Mouse (Mus musculus) adrenal gland, postnatal 4 days (tissue): ENCODE data around the gene Uqcr11. TPM values are rescaled to one million over a fixed set of nuclear protein-coding genes. Genes with fewer than 3 reads are reported as not detected.

Experiments
- DNase-seq, 2 experiments: peaks; one replicate each; pipeline ENCODE4 v3.0.0; 2021 to 2022; ENCODE audit warnings: low spot score in 2 of 2, mixed read lengths in 2 of 2
- total RNA-seq, 2 experiments: library from RNA; stranded (reverse); gene quantifications; 2 replicates each; pipeline ENCODE4 v1.2.3; 2021

Uqcr11 gene
- total RNA-seq, 2 experiments from 2014 or later: 535 to 613 TPM

DNA sequence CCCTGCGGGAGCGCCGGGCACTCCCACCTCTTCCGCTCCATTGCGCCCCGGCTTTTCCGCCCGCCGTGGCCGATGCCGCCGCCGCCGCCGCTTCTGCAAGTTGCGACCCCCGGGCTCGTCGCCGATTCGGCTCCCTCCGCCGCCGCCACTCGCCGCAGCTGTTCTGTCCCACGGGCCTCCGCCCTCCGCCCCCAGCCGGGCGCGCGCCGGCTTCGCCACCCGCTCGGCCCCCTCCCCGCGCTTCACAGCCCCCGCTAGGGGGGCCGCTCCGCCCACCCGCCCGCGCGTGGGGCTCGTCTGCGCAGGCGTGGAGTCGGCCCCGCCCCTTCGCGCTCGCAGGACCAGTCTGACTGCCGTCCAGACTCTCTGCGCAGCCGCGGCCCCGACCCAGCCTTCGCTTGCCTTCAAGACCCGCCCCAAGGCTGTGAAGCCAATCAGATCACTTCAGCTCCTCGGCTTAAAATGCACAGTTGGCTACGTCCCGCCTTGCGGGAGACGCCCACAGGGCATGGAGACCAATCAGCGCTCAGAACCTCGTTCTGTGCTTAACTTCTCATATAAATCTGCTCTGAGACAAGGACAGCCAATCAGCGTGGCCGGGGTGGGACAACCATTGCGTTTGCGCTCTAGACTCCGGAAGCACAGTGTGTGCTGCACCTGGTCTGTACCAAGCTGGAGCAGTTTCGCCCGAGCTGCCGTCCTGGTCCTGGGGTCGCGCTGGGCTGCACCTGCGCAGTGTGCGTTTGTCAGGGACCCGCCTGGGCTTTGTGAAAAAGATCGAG is 7.2 kb downstream of the Uqcr11 start, which contains the start of gene Mbd3:
Gene Mbd3, minus strand, starts transcription at position 360 of the 782 bp plus-strand sequence.
- peak; percentile 97 to 98 for DNase-seq

DNA sequence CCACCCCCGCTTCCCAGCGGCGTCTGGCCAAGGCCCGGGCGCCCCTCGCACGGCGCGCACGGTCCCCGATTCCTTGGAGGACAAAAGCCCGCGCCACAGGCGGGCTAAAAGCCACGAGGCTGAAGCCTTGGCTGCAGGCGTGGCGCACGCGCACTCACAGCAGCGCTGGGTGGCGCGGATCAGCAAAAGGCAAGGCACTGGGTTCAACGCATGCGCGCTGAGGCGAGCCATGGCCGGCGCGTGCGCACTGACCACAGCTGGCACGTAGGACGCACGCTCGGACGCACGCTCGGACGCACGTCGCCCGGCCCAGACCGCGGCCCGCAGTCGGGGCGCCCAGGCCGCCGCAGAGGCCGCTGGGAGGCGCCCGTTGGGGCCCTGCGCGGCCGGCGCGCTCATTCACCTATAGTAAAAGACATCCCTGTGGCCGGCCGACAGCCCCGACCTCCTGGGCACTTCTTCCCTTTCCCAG is 7.9 kb downstream of the Uqcr11 start:
- DNase-seq: peak; percentile 94 to 99

DNA sequence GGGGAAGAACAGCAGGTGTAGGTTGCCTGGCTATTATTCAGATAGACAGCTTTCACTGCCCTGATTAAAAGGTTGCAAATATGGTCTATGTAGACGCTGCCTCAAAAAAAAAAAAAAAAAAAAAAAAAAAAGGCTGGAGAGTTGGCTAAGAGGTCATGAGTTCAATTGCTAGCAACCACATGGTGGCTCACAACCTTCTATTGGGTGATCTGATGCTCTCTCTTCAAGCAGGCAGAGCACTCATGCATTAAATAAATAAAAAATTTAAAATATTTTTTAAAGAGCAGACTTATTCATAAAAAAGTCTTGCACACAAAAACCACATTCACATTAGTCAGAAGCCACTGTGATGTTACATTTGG is 8.5 kb downstream of the Uqcr11 start:
- no peak for DNase-seq

DNA sequence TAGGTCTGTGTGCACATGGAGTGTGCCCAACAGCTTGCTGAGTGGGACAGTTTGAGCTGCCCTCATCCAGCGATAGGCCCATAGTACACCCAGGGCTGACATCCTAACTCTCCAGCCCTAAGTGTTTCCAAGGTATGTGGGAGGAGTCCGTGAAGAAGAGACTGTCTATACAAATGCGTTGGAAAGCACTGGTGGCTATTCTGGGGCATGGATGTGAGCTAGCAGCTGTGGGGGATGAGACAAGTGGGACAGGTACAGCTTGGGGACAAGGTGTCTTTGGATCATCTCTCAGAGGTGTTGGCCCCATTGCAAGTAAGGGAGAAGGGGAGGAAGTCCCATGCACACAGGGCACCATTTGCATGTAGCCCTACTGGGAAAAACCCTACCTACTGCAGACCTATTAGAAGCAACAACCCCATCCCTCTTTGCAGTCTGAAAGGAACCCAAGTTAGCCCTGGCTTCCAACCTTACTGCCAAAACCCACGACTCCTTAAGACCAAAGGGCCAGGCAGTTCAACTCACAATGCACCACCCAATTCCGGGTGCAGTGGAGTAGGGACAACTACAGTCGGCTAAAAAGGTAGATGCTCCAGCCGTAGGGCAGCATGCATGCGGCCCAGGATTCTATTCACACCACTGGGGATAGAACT is 9.0 kb downstream of the Uqcr11 start:
- no peak for DNase-seq

DNA sequence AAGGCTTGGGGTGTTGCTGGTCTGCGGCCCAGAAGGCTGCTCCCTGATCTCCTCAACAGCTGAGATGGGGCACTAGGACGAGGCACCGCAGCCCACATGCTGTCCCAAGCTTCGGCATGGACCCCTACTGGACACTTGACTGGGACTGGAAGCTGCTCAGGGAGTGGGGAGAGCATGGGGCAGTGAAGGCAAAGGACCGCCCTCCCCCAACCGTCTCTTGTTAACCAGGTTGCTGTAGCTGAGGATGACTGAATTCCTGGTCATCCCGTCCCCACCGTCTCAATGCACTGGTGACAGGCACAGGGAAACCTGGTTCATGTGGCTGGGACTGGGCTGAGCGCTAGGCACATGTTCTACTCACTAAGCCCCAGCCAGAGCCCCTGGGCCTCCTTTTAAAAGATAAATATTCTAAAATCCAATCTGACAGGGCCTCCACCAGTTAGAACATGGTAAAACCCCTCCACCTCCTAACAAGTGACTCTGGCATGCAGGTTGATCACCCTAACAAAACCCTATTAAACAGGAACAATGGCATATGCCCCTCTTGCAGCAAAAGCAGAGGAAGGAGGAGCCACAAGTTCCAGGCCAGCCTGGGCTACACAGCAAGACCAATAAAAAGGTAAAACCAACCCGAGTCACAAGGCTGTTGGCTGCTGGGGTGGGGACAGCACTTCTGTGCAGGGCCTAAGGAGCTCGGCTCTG is 9.7 kb downstream of the Uqcr11 start:
- DNase-seq: no peak

DNA sequence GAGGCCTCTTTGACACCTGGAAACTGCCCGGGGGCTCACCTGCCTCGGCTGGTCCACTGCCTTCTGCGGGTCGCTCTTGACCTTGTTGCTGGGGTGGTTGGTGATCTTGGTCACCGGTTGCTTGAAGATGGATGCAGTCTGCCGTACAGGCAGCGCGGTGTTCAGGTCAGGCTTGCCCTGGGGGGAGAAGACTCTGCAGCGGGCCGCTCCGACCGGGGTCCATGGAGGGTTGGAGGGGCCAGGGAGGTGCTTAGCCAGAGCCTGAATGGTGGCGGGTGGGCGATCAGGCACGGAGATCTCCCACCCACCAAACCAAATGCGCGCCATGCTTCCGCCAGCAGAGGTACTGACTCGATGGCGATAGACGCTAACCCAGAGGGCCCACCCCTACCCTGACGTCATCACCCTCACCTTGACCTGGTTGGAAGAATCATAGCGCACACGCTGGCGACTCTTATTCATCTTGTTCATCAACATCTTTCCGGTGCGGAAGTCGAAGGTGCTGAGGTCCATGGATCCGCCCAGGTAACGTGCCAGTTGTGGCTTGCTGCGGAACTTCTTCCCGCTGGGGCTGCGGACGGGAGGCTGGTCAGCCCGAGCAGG is 11.5 kb downstream of the Uqcr11 start:
- DNase-seq: no peak

DNA sequence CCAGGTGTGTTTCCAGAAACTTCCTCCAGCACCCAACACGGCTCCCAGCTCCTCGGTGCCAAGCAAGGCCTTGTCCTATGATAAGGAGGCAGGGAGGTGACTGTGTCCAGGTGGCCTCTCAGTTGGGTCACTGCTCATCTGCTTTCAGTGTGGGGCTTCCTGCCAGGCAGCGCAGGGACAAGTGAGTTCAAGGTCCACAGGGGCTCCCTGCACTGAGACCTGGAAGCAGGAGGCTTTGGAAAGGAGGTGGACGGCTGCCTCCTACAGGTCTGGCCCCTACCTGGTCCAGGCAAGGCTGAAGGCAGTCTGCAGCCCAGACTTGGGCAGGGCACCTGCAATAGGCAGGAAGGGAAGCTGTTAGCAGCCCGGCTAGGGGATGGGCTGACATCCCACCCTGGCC is 13.9 kb downstream of the Uqcr11 start:
- DNase-seq: no peak

DNA sequence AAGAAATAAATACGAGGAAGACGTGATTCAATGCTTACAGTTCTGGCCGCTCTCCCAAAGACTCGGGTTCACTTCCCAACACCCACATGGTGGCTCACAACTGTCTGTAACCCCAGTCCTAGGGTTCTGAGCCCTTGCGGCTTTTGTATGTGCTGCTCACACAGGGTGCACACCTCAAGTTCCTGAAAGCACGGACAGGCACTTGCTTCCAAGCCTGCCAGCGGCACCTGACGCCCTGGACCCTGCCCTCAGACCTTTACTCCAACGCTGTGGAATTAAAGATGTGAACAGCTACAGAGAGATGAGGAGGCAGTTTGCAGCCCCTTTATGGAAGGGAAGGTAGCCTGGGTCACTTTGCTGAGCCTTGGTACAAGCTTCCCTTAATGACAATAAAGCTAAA is 15.9 kb downstream of the Uqcr11 start:
- DNase-seq: no peak

DNA sequence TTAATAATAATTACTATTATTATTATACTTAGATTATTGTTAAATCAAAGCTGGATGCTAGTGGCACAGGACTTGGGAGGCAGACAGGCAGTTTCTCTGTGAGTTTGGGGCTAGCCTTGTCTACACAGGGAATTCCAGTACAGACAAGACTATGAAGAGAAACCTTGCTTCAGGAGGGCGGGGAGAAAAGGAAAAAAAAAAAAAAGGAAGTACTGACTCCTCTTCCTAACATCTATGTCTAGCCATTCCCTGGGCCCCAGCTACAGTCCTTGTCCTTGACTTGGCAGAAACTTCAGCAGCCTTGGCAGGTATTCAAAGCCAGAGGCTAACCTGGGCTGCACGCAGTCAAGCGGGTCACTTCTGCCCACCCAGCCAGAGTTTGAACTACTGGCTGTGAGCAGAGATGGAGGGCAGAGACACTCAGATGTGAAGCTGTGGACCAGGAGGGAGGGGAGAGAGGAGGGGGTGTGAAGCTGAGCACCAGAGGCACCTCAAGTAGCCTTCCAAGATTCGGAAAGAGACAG is 17.4 kb downstream of the Uqcr11 start:
- DNase-seq: no peak

DNA sequence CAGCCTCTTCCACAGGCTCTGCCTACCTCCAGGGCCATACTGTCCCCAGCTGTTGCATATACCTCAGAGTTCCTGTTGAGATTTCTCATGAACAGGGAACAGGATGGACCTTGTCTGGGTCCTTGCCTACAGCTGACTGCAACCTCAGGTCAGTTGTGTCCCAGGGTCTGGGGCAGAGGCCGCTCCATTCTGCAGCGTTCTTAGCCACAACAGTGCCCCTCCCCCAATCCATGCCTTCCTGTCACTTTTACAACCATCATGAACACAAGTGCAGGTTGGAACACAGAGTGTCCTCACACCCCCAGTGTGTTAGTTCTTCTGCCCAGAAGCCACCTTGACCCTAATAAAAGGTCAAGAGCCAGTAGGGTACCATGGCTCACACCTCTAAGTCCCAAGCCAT is 17.9 kb downstream of the Uqcr11 start:
- DNase-seq: no peak

DNA sequence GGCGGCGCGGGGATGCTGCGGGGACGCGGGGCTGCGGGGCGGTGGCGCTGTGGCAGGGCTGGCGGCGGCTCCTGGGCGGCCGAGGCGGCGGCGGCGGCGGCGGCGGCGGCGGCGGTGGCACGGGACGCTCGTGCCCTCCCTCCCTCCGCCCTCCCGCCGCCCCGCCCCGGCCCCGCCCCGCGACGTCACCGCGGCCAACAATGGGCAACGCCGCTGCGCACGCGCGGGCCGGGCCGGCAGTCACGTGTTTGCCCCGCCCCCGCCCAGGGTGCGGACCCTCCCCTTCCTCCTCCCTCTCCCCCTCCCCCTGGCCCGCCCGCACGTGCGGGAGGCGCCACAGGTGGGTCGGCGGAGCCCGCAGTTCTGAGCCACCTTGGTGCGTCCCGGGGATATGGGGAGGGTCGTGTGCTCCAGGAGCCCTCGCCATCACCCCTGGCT is 19.1 kb downstream of the Uqcr11 start, which contains the start of gene Mex3d:
Gene Mex3d, minus strand, starts transcription at position 138 of the 438 bp plus-strand sequence.
- peak; percentile 75 to 79 for DNase-seq

DNA sequence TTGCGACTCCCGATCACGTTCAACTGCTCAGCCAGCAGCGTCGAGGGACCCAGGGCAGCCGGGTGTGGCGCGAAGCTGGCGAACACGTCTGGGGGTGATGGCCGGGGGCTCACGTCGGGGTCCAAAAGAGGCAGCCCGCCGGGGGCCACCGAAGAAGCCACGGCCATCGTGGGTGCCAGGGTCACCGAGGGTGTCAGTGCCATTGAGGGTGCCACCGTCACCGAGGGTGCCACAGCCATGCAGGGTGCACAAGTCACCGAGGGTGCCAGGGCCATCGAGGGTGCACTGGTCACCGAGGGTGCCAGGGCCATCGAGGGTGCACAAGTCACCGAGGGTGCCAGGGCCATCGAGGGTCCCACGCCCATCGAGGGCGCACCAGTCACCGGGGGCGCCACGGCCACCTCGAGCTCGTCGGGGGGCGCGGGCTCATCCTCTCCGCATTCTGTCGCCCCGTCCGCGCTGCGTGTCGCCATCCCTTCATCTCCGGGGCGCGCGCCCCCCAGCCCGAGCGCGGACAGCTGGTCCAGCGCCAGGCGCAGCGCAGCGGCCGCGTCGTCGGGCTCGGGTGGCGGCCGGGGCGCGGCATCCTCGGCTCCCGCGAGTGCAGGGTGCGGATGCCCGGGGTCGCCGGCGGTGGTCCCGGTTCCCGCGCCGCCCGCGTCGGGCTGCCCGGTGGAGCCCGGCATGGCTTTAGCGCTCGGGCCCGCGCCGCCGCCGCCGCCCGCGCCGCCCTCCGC is 19.7 kb downstream of the Uqcr11 start:
- DNase-seq: no peak

DNA sequence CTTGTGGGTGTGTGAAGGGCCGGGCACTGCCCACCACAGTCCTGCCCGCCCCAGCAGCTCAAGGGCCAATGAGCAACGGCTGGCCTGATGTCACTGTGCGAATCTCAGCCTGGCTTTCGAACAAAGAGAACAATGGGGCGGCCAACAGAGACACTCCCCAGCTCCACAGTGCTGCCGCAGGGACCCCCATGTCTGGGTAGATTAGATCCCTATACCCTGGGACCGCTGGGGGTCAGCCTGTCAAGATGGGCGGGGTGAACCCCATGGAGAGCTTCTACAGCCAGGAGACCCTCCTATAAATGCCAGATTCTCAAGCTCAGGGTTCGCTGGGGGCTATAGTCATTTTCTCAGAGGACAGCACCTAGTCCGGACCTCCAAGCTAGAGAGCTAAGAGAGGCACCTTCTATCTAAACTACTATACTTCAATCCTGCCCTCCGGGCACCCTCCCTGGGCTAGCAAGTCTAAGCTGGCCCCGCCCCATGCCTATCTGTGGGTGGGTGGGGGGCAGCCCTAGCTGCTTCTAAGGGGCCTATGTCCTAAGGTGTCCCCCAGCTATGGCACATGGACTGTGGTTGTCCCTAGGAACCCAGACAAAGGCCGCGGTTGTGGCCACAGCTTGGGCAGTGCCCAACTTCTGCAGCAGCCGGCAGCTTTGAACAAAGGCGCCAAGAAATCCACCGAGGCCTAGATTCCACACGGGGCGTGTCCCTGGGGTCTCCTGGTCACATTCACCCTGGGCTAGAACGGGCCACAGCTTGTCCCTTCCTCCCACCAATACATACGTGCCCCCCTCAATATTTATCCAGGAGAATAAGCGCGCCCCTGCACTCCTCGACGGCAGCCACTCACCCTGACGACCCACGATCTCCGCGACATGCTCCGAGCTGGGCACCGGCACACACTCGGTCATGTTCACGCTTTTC is 20.6 kb downstream of the Uqcr11 start:
- no peak for DNase-seq

DNA sequence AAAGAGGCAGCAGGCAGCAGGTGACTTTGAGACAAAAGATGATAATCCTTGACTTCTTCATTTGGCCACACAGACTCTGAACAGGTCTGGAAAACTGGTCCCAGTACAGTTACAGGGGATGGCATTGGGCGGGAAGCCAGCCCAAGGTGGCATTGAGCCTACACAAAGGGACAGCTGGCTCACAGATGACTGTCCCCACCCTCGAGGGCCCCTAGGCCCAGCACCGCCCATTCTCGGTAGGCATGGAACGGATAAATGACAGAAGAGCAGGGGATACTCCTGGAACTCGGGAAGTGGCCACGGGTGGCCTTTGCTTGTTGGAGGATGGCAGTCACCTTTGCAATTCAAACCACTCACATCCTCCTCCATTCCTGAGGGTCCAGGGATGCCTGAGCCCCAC is 21.3 kb downstream of the Uqcr11 start:
- no peak for DNase-seq

DNA sequence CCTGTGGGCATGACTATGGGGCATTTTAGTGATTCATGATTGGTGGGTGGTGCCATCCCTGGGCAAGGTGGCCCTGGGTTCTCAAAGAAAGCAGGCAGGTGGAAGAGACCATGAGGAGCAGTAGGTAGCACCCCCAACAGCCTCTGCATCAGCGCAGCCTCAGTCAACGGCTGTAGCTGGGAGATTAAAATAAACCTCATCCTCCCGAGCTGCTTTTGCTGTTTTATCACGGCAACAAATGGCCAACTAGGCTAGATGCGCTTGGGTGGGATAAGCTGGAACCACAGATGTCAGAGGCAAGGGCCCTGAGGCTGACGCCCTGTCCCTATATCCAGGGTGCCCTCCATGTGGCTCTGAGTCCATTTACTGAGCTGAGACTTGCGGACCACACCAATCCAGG is 21.9 kb downstream of the Uqcr11 start:
- no peak for DNase-seq

DNA sequence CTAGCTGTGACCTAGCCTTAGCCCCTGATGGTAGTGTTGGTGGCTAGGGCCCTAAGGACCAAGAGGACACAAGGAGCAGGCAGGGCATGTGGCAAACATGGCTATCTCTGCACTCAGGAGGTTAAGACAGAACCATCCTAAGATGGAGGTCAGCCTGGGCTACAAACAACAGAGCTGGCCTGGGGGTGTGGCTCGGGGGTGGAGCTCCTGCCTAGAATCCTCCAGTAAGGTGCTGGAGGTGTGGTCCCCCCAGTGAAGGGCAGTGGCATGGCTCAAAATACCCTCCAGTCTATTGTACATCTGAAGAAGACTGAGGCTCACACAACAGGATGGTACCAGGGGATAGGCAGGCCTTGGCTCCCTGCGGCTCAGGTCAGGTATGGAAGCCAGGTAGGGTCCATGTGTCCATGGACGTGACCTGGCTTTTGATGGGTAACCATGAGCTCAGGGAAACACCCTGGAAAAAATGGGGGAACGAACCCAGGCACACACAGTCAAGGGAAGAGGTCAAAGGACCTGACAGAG is 22.5 kb downstream of the Uqcr11 start:
- no peak for DNase-seq

DNA sequence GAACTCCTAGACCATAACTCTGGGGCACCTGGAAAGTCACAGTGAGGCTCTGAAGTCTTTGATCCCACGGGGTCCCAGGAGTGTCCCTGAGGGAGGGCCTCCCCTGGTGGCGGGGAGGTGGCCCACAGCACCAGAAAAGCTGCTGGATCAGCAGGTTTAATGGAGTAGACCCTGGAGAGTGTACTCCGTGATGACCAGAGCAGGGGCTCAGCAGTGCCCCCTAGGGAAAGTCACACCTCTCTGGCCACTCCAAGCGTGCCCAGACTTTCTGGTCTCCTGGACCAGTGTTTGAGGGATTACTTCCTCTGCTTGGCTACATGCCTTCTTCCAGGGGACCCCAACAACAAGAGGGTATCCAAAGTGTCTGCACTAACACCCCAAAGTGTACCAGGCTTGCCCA is 23.2 kb downstream of the Uqcr11 start:
- DNase-seq: no peak

DNA sequence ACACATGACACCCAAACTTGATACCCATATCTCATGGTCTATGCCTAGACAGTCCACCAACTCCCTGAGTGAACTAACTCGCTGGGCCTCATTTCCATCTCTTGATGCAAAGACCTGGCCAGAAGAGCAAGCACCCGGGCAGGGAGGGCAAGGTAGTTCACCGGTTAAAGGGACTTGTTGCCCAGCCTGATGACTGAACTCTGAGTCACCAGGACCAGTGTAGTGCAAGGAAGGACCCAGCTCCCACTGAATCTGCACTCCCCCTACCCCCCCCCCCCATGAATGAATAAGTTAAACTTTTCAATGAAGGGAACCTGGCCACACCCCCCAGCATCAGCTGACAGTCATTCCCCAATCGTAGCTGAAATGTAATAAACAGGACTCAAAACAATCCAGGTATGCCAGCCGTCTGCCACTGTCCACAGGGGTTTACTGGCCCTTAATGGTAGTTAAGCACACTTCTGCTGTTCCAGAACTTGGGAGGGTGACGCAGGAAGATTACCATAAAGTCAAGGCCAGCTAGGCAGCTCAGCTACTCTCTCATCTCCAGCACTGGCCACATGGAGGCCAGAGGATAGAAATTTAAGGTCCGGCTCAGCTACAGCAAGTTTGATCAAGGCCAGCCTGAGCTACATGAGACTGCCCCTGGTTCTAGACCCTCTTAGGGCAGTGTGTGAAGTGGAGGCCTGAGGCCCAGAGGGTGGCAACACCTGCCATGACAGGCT is 23.8 kb downstream of the Uqcr11 start:
- no peak for DNase-seq

DNA sequence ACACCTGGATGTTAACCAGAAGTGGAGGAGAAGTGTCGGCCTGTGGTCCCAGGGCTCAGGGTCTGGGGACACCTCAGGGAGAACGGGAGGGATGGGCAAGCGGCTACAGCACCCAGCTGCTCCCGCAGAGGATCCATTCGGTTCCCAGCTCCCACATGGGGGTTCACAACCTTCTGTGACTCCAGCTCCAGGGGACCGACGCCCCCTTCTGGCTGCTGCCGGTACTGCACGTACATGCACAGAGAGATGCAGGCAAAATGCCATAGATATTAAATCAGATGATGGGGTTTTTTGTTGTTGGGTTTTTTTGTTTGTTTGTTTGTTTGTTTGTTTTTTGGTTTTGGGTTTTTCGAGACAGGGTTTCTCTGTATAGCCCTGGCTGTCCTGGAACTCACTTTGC is 28.9 kb downstream of the Uqcr11 start:
- DNase-seq: no peak
